Mouse (Mus musculus): ENCODE measurements around the gene 4930579F01Rik. TPM values are rescaled to one million over a fixed set of nuclear protein-coding genes. Genes with fewer than 3 reads are reported as not detected.

4930579F01Rik gene
- polyA plus RNA-seq, 1 experiment from 2014 or later, result not detected

- DNase-seq (ENCODE audit: low spot score) (no peak), ATAC-seq (replicated peaks; ENCODE audit: low FRiP score) (no peak)
- H3K27ac ChIP-seq (ENCODE audit: low read depth, low read length), result no peak overlapping the region
- H3K9ac ChIP-seq (ENCODE audit: low read depth, low read length), result no peak overlapping the region
- H3K4me3 ChIP-seq (ENCODE audit: low read depth, low read length), result no peak overlapping the region
- no peaks in the 10 kb centered on the region for H3K36me3 ChIP-seq (ENCODE audit: control insufficient read depth, insufficient read depth, low read length)
- no peak overlapping the region for H3K4me2 ChIP-seq
- H3K27me3 ChIP-seq (replicated peaks; ENCODE audit: control insufficient read depth, insufficient read depth, low read length), result no peaks in the 10 kb centered on the region
- H3K4me1 ChIP-seq (replicated peaks; ENCODE audit: control insufficient read depth, insufficient read depth, low read length), result no peaks in the 10 kb centered on the region
- H3K9me3 ChIP-seq (ENCODE audit: control insufficient read depth, low read length), result no peaks in the 10 kb centered on the region
- WGBS, result 62% methylated on average over 4 of the region's 4 CpGs
Observed at GRCm38 (mm10) chr3:138185290-138185689, 8.3 kb downstream of the 4930579F01Rik start.

GRCm38 (mm10) chr3:138183371-138183770, 10.3 kb downstream of the 4930579F01Rik start:
- no peaks in the 10 kb centered on the region for H3K36me3 ChIP-seq (ENCODE audit: control insufficient read depth, insufficient read depth, low read length)
- no peak overlapping the region for H3K9ac ChIP-seq (ENCODE audit: low read depth, low read length)
- H3K27ac ChIP-seq (ENCODE audit: low read depth, low read length), result no peak overlapping the region
- WGBS, result 87% methylated on average over 7 of the region's 7 CpGs
- H3K4me1 ChIP-seq (replicated peaks; ENCODE audit: control insufficient read depth, insufficient read depth, low read length), result no peaks in the 10 kb centered on the region
- no peaks in the 10 kb centered on the region for H3K27me3 ChIP-seq (replicated peaks; ENCODE audit: control insufficient read depth, insufficient read depth, low read length)
- no peaks in the 10 kb centered on the region for H3K9me3 ChIP-seq (ENCODE audit: control insufficient read depth, low read length)
- DNase-seq (ENCODE audit: low spot score), result no peak
- no peak overlapping the region for H3K4me2 ChIP-seq
- H3K4me3 ChIP-seq (ENCODE audit: low read depth, low read length), result no peak overlapping the region
- ATAC-seq (replicated peaks; ENCODE audit: low FRiP score), result no peak

- Histone ChIP-seq H3K36me3 (ENCODE audit: control insufficient read depth, insufficient read depth, low read length) (no peaks in the 10 kb centered on the region), H3K9ac (ENCODE audit: low read depth, low read length) (no peak overlapping the region), H3K27ac (ENCODE audit: low read depth, low read length) (no peak overlapping the region), H3K9me3 (ENCODE audit: control insufficient read depth, low read length) (no peaks in the 10 kb centered on the region), H3K27me3 (replicated peaks; ENCODE audit: control insufficient read depth, insufficient read depth, low read length) (no peaks in the 10 kb centered on the region), H3K4me3 (ENCODE audit: low read depth, low read length) (no peak overlapping the region), H3K4me2 (no peak overlapping the region), H3K4me1 (replicated peaks; ENCODE audit: control insufficient read depth, insufficient read depth, low read length) (no peaks in the 10 kb centered on the region)
- 81% methylated on average over 2 of the region's 2 CpGs for WGBS
- DNase-seq (ENCODE audit: low spot score) (no peak), ATAC-seq (replicated peaks; ENCODE audit: low FRiP score) (no peak)
Observed at GRCm38 (mm10) chr3:138182019-138182418, 11.6 kb downstream of the 4930579F01Rik start.

DNA sequence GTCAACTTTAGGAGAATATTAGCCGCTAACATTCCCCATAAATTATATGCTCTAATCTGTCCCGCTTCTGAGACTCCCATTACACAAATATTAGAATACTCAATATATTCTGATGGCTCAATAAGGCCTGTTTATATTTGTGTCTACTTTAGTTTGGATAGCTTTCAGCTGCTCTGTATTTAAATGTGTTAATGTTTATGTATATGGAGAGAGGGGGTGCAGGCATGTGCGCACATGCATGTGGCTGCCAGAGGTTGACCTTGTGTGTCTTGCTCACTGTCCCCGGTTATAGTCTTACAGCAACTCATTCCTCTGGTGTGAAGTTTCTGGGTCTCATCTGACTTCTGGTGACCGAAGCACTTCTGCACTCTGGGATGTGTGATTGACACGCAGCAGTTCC, 18.1 kb downstream of the 4930579F01Rik start:
- 87% methylated on average over 6 of the region's 6 CpGs for WGBS
- peaks cover 2% of the 10 kb centered on the region; the same call in 1 of the 2 replicates for H3K9me3 ChIP-seq (ENCODE audit: control insufficient read depth, low read length)
- H3K4me1 ChIP-seq (replicated peaks; ENCODE audit: control insufficient read depth, insufficient read depth, low read length), result no peaks in the 10 kb centered on the region
- no peaks in the 10 kb centered on the region for H3K36me3 ChIP-seq (ENCODE audit: control insufficient read depth, insufficient read depth, low read length)
- DNase-seq (ENCODE audit: low spot score) (no peak), ATAC-seq (replicated peaks; ENCODE audit: low FRiP score) (no peak)
- no peak overlapping the region for H3K9ac ChIP-seq (ENCODE audit: low read depth, low read length)
- no peak overlapping the region for H3K4me3 ChIP-seq (ENCODE audit: low read depth, low read length)
- H3K27ac ChIP-seq (ENCODE audit: low read depth, low read length), result no peak overlapping the region
- no peak overlapping the region for H3K4me2 ChIP-seq
- H3K27me3 ChIP-seq (replicated peaks; ENCODE audit: control insufficient read depth, insufficient read depth, low read length), result no peaks in the 10 kb centered on the region

GRCm38 (mm10) chr3:138173291-138173690, 20.3 kb downstream of the 4930579F01Rik start:
- no peak for ATAC-seq (replicated peaks; ENCODE audit: low FRiP score)
- Histone ChIP-seq H3K9me3 (ENCODE audit: control insufficient read depth, low read length) (peaks cover 2% of the 10 kb centered on the region; the same call in 1 of the 2 replicates), H3K4me1 (replicated peaks; ENCODE audit: control insufficient read depth, insufficient read depth, low read length) (no peaks in the 10 kb centered on the region), H3K4me2 (no peak overlapping the region), H3K9ac (ENCODE audit: low read depth, low read length) (no peak overlapping the region), H3K36me3 (ENCODE audit: control insufficient read depth, insufficient read depth, low read length) (no peaks in the 10 kb centered on the region), H3K27ac (ENCODE audit: low read depth, low read length) (no peak overlapping the region), H3K27me3 (replicated peaks; ENCODE audit: control insufficient read depth, insufficient read depth, low read length) (no peaks in the 10 kb centered on the region), H3K4me3 (ENCODE audit: low read depth, low read length) (no peak overlapping the region)
- no peak for DNase-seq (ENCODE audit: low spot score)
- WGBS, result 78% methylated on average over 10 of the region's 10 CpGs

- Histone ChIP-seq H3K4me2 (no peak overlapping the region), H3K9ac (ENCODE audit: low read depth, low read length) (no peak overlapping the region), H3K27me3 (replicated peaks; ENCODE audit: control insufficient read depth, insufficient read depth, low read length) (no peaks in the 10 kb centered on the region), H3K4me1 (replicated peaks; ENCODE audit: control insufficient read depth, insufficient read depth, low read length) (no peaks in the 10 kb centered on the region), H3K27ac (ENCODE audit: low read depth, low read length) (no peak overlapping the region), H3K36me3 (ENCODE audit: control insufficient read depth, insufficient read depth, low read length) (no peaks in the 10 kb centered on the region), H3K4me3 (ENCODE audit: low read depth, low read length) (no peak overlapping the region), H3K9me3 (ENCODE audit: control insufficient read depth, low read length) (no peaks in the 10 kb centered on the region)
- DNase-seq (ENCODE audit: low spot score) (no peak), ATAC-seq (replicated peaks; ENCODE audit: low FRiP score) (no peak)
- 56% methylated on average over 4 of the region's 4 CpGs for WGBS
Observed at GRCm38 (mm10) chr3:138162553-138163183, 31.0 kb downstream of the 4930579F01Rik start.

- H3K36me3 ChIP-seq (ENCODE audit: control insufficient read depth, insufficient read depth, low read length), result no peaks in the 10 kb centered on the region
- H3K27ac ChIP-seq (ENCODE audit: low read depth, low read length), result no peak overlapping the region
- 86% methylated on average over 10 of the region's 10 CpGs for WGBS
- H3K4me1 ChIP-seq (replicated peaks; ENCODE audit: control insufficient read depth, insufficient read depth, low read length), result no peaks in the 10 kb centered on the region
- no peaks in the 10 kb centered on the region for H3K27me3 ChIP-seq (replicated peaks; ENCODE audit: control insufficient read depth, insufficient read depth, low read length)
- no peaks in the 10 kb centered on the region for H3K9me3 ChIP-seq (ENCODE audit: control insufficient read depth, low read length)
- no peak for ATAC-seq (replicated peaks; ENCODE audit: low FRiP score)
- DNase-seq (ENCODE audit: low spot score), result no peak
- no peak overlapping the region for H3K4me3 ChIP-seq (ENCODE audit: low read depth, low read length)
- H3K9ac ChIP-seq (ENCODE audit: low read depth, low read length), result no peak overlapping the region
- H3K4me2 ChIP-seq, result no peak overlapping the region
Observed at GRCm38 (mm10) chr3:138161623-138162022, 32.0 kb downstream of the 4930579F01Rik start.

GRCm38 (mm10) chr3:138156651-138157050, 37.0 kb downstream of the 4930579F01Rik start:
- DNase-seq (ENCODE audit: low spot score) (no peak), ATAC-seq (replicated peaks; ENCODE audit: low FRiP score) (no peak)
- no peaks in the 10 kb centered on the region for H3K27me3 ChIP-seq (replicated peaks; ENCODE audit: control insufficient read depth, insufficient read depth, low read length)
- H3K4me3 ChIP-seq (ENCODE audit: low read depth, low read length), result no peak overlapping the region
- WGBS, result 85% methylated on average over 10 of the region's 10 CpGs
- peaks cover 11% of the 10 kb centered on the region for H3K36me3 ChIP-seq (ENCODE audit: control insufficient read depth, insufficient read depth, low read length)
- no peak overlapping the region for H3K4me2 ChIP-seq
- H3K27ac ChIP-seq (ENCODE audit: low read depth, low read length), result no peak overlapping the region
- H3K9ac ChIP-seq (ENCODE audit: low read depth, low read length), result no peak overlapping the region
- H3K9me3 ChIP-seq (ENCODE audit: control insufficient read depth, low read length), result no peaks in the 10 kb centered on the region
- no peaks in the 10 kb centered on the region for H3K4me1 ChIP-seq (replicated peaks; ENCODE audit: control insufficient read depth, insufficient read depth, low read length)

DNA sequence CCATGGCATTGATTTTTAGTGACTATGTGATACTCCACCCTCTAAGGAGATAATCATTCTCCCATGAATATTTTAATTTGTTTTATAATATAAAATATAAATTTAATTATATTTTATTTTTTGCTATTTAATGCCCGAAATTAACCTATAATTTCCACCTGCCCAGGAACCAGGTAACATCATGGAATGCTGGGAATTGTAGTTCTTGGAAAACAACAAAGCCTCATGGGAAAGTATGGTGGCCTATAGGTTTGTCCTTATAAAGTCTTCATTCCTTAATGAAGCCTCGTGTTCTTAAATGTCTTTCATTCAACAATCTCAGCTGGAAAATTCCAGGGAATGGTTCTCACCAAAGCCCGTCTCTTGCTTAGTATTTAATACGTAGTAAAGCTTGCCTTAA, 38.6 kb downstream of the 4930579F01Rik start:
- no peak overlapping the region for H3K4me3 ChIP-seq (ENCODE audit: low read depth, low read length)
- H3K4me1 ChIP-seq (replicated peaks; ENCODE audit: control insufficient read depth, insufficient read depth, low read length), result no peaks in the 10 kb centered on the region
- WGBS, result 83% methylated on average over 4 of the region's 4 CpGs
- no peak for ATAC-seq (replicated peaks; ENCODE audit: low FRiP score)
- H3K27ac ChIP-seq (ENCODE audit: low read depth, low read length), result no peak overlapping the region
- no peaks in the 10 kb centered on the region for H3K27me3 ChIP-seq (replicated peaks; ENCODE audit: control insufficient read depth, insufficient read depth, low read length)
- H3K4me2 ChIP-seq, result no peak overlapping the region
- no peaks in the 10 kb centered on the region for H3K9me3 ChIP-seq (ENCODE audit: control insufficient read depth, low read length)
- H3K36me3 ChIP-seq (ENCODE audit: control insufficient read depth, insufficient read depth, low read length), result peaks cover 11% of the 10 kb centered on the region
- DNase-seq (ENCODE audit: low spot score), result no peak
- no peak overlapping the region for H3K9ac ChIP-seq (ENCODE audit: low read depth, low read length)

Measured in liver, embryonic 11.5 days (tissue).